Mouse (Mus musculus): Measurements from ENCODE around the gene Copg2. TPM values are rescaled to one million over a fixed set of nuclear protein-coding genes. Genes with fewer than 3 reads are reported as not detected.

Gene Copg2
- total and polyA plus RNA-seq, 3 experiments, result 20.4 to 45.8 (median 32.8) TPM

- Histone ChIP-seq H3K36me3 (replicated peaks) (peaks cover 59% of the 10 kb centered on the region), H3K4me1 (ENCODE audit: insufficient read depth, low read depth, low read length) (no peaks in the 10 kb centered on the region)
Measured at GRCm38 (mm10) chr6:30745591-30745990, 151.0 kb downstream of the Copg2 start.

GRCm38 (mm10) chr6:30744846-30745245 lies 151.7 kb downstream of the Copg2 start:
- ATAC-seq (ENCODE audit: extremely low read depth, insufficient number of reproducible peaks, low FRiP score, poor library complexity, severe bottlenecking) (no peak), DNase-seq (ENCODE audit: low spot score) (no peak)
- Histone ChIP-seq H3K4me1 (ENCODE audit: insufficient read depth, low read depth, low read length) (no peaks in the 10 kb centered on the region), H3K4me3 (ENCODE audit: low read depth, low read length) (no peak overlapping the region), H3K9me3 (replicated peaks) (no peaks in the 10 kb centered on the region), H3K36me3 (replicated peaks) (peaks cover 53% of the 10 kb centered on the region), H3K27me3 (ENCODE audit: insufficient read depth, low read length) (no peaks in the 10 kb centered on the region)
- TF ChIP-seq CTCF (IDR thresholded peaks at IDR 0.05; ENCODE audit: low read depth, low read length) (no peak), GATA1 (IDR thresholded peaks at IDR 0.05; ENCODE audit: borderline replicate concordance, low read length) (no peak), POLR2AphosphoS5 (IDR thresholded peaks at IDR 0.05; ENCODE audit: insufficient replicate concordance, low read depth, low read length) (no peak), GATA2 (IDR thresholded peaks at IDR 0.05; ENCODE audit: borderline replicate concordance, low read depth, low read length) (no peak), TAL1 (conservative IDR thresholded peaks at IDR 0.05; ENCODE audit: low read depth, low read length) (no peak)

More at GRCm38 (mm10) chr6:30745591-30745990, 151.0 kb downstream of the Copg2 start:
- no peaks in the 10 kb centered on the region for H3K9me3 ChIP-seq (replicated peaks)
- DNase-seq (ENCODE audit: low spot score) (no peak), ATAC-seq (ENCODE audit: extremely low read depth, insufficient number of reproducible peaks, low FRiP score, poor library complexity, severe bottlenecking) (no peak)
- TF ChIP-seq GATA1 (IDR thresholded peaks at IDR 0.05; ENCODE audit: borderline replicate concordance, low read length) (no peak), TAL1 (conservative IDR thresholded peaks at IDR 0.05; ENCODE audit: low read depth, low read length) (no peak), CTCF (IDR thresholded peaks at IDR 0.05; ENCODE audit: low read depth, low read length) (no peak), GATA2 (IDR thresholded peaks at IDR 0.05; ENCODE audit: borderline replicate concordance, low read depth, low read length) (no peak), POLR2AphosphoS5 (IDR thresholded peaks at IDR 0.05; ENCODE audit: insufficient replicate concordance, low read depth, low read length) (no peak)
- H3K27me3 ChIP-seq (ENCODE audit: insufficient read depth, low read length), result no peaks in the 10 kb centered on the region
- H3K4me3 ChIP-seq (ENCODE audit: low read depth, low read length), result no peak overlapping the region

GRCm38 (mm10) chr6:30739177-30739747 lies 157.3 kb downstream of the Copg2 start:
- Histone ChIP-seq H3K4me1 (ENCODE audit: insufficient read depth, low read depth, low read length) (peaks cover 17% of the 10 kb centered on the region; the same call in 1 of the 2 replicates), H3K27me3 (ENCODE audit: insufficient read depth, low read length) (peaks cover 40% of the 10 kb centered on the region), H3K36me3 (replicated peaks) (peaks cover 15% of the 10 kb centered on the region), H3K9me3 (replicated peaks) (peaks cover 20% of the 10 kb centered on the region), H3K4me3 (ENCODE audit: low read depth, low read length) (no peak overlapping the region; the same call in 1 of the 2 replicates)
- TF ChIP-seq POLR2AphosphoS5 (IDR thresholded peaks at IDR 0.05; ENCODE audit: insufficient replicate concordance, low read depth, low read length) (no peak), GATA1 (IDR thresholded peaks at IDR 0.05; ENCODE audit: borderline replicate concordance, low read length) (no peak), GATA2 (IDR thresholded peaks at IDR 0.05; ENCODE audit: borderline replicate concordance, low read depth, low read length) (no peak), TAL1 (conservative IDR thresholded peaks at IDR 0.05; ENCODE audit: low read depth, low read length) (no peak), CTCF (IDR thresholded peaks at IDR 0.05; ENCODE audit: low read depth, low read length) (no peak)
- DNase-seq (ENCODE audit: low spot score) (no peak), ATAC-seq (ENCODE audit: extremely low read depth, insufficient number of reproducible peaks, low FRiP score, poor library complexity, severe bottlenecking) (no peak)

GRCm38 (mm10) chr6:30738464-30739006 lies 158.1 kb downstream of the Copg2 start:
- Histone ChIP-seq H3K36me3 (replicated peaks) (peaks cover 8% of the 10 kb centered on the region), H3K9me3 (replicated peaks) (peaks cover 20% of the 10 kb centered on the region), H3K4me3 (ENCODE audit: low read depth, low read length) (no peak overlapping the region; the same call in 1 of the 2 replicates), H3K27me3 (ENCODE audit: insufficient read depth, low read length) (peaks cover 45% of the 10 kb centered on the region), H3K4me1 (ENCODE audit: insufficient read depth, low read depth, low read length) (peaks cover 17% of the 10 kb centered on the region; the same call in 1 of the 2 replicates)
- no peak for TF ChIP-seq CTCF (IDR thresholded peaks at IDR 0.05; ENCODE audit: low read depth, low read length)
- no peak for TF ChIP-seq GATA2 (IDR thresholded peaks at IDR 0.05; ENCODE audit: borderline replicate concordance, low read depth, low read length)
- TF ChIP-seq TAL1 (conservative IDR thresholded peaks at IDR 0.05; ENCODE audit: low read depth, low read length), result no peak
- no peak for TF ChIP-seq POLR2AphosphoS5 (IDR thresholded peaks at IDR 0.05; ENCODE audit: insufficient replicate concordance, low read depth, low read length)
- TF ChIP-seq GATA1 (IDR thresholded peaks at IDR 0.05; ENCODE audit: borderline replicate concordance, low read length), result no peak
- ATAC-seq (ENCODE audit: extremely low read depth, insufficient number of reproducible peaks, low FRiP score, poor library complexity, severe bottlenecking) (no peak), DNase-seq (ENCODE audit: low spot score) (no peak)

- no peak for ATAC-seq (ENCODE audit: extremely low read depth, insufficient number of reproducible peaks, low FRiP score, poor library complexity, severe bottlenecking)
- no peak for TF ChIP-seq CTCF (IDR thresholded peaks at IDR 0.05; ENCODE audit: low read depth, low read length)
- TF ChIP-seq GATA2 (IDR thresholded peaks at IDR 0.05; ENCODE audit: borderline replicate concordance, low read depth, low read length), result no peak
- TF ChIP-seq POLR2AphosphoS5 (IDR thresholded peaks at IDR 0.05; ENCODE audit: insufficient replicate concordance, low read depth, low read length), result no peak
- no peak for TF ChIP-seq GATA1 (IDR thresholded peaks at IDR 0.05; ENCODE audit: borderline replicate concordance, low read length)
- no peak for TF ChIP-seq TAL1 (conservative IDR thresholded peaks at IDR 0.05; ENCODE audit: low read depth, low read length)
- peak overlapping the region; percentile 64 for H3K4me3 ChIP-seq (ENCODE audit: low read depth, low read length)
Measured at GRCm38 (mm10) chr6:30737548-30738463, 158.8 kb downstream of the Copg2 start.

More at GRCm38 (mm10) chr6:30737548-30738463, 158.8 kb downstream of the Copg2 start:
- H3K36me3 ChIP-seq (replicated peaks), result peaks cover 6% of the 10 kb centered on the region
- peaks cover 20% of the 10 kb centered on the region for H3K9me3 ChIP-seq (replicated peaks)
- H3K27me3 ChIP-seq (ENCODE audit: insufficient read depth, low read length), result peaks cover 51% of the 10 kb centered on the region
- H3K4me1 ChIP-seq (ENCODE audit: insufficient read depth, low read depth, low read length), result peaks cover 17% of the 10 kb centered on the region; the same call in 1 of the 2 replicates
- DNase-seq (ENCODE audit: low spot score), result no peak

Data from G1E (cell line).